Mouse (Mus musculus) bone marrow macrophage, adult 2 months (primary cell): ENCODE results near the gene Rab30.

Experiments
- CTCF ChIP-seq: IDR thresholded peaks from 2 replicates; pipeline ENCODE4 v1.5.1; 2012; ENCODE audit warnings: low read depth, mild to moderate bottlenecking, low read length, moderate library complexity
- POLR2A ChIP-seq: IDR thresholded peaks from 2 replicates; pipeline ENCODE4 v1.6.1; 2012; ENCODE audit warnings: mild to moderate bottlenecking, low read depth, low read length, borderline replicate concordance

DNA sequence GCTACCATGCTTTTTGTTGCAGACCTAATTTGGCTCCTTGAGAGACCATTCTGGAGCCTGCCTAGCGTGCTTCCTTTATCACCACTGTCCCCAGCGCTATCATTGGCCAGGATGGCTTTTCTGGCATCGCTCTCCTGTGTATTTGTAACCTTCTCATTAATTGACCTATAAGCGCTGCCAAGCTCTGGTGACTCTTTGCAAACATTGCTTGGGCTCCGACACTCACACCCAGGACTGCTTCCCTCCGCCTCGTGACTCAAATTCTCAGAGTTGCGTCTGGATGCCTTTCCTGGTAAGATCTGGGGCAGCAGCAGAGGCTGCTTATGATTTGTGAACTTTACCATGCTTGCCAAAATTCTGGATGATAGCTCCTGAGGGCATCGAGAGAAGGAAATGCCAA, 19.8 kb downstream of the Rab30 start:
- no peak for TF ChIP-seq CTCF
- no peak for TF ChIP-seq POLR2A
